ENCODE assay signal across 27 mouse cellular contexts in the genomic region with DNA sequence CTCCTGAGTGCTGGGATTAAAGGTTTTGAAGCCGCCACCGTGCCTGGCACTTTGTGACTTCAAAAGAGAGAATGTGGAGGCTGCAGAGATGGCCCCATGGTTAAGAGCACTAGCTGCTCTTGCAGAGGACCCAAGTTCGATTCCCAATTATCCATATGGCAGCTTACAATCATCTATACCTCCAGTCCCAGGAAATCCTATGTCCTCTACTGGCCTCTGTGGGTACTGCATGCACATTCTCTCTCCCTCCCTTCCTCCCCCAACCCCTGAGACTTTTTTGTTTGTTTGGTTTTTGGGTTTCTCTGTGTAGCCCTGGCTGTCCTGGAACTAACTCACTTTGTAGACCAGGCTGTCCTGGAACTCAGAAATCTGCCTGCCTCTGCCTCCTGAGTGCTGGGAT. TPM values are rescaled to one million over a fixed set of nuclear protein-coding genes. Genes with fewer than 3 reads are reported as not detected.
DNase-seq lines count a peak whose midpoint lies in the region; ATAC-seq and TF ChIP-seq lines count a peak whose summit lies in the region.
"Had no signal": no experiment of that assay in that cellular context is flagged by ENCODE, and none has a peak within 500 bp of the region (broad histone marks: within the 10 kb centered on the region; RNA-seq: fewer than 3 reads in every experiment).

No protein-coding gene starts in this region.

- peak; percentile 24; the same call in 1 of the 2 replicates for TF ChIP-seq CTCF in kidney, adult 2 months (conservative IDR thresholded peaks at IDR 0.05; ENCODE audit: insufficient read depth, insufficient read length, low read depth, low read length)
- peak; percentile 41 for TF ChIP-seq CTCF in midbrain, postnatal 0 days (IDR thresholded peaks at IDR 0.05)
- peak; percentile 31 for TF ChIP-seq CTCF in Patski (IDR thresholded peaks at IDR 0.05)

- no peaks in the 10 kb centered on the region; the same call in 1 of the 2 replicates for H3K36me3 ChIP-seq in kidney, adult 2 months (ENCODE audit: control insufficient read depth, insufficient read depth, low read length)
- H3K36me3 ChIP-seq in midbrain, postnatal 0 days (ENCODE audit: insufficient read depth, low read length), result no peaks in the 10 kb centered on the region; the same call in 1 of the 2 replicates
- H3K36me3 ChIP-seq in midbrain, embryonic 16.5 days (ENCODE audit: control insufficient read depth, insufficient read depth, low read length), result peaks cover 6% of the 10 kb centered on the region
- no peaks in the 10 kb centered on the region for H3K36me3 ChIP-seq in splenic B cell, adult 2 months (ENCODE audit: control insufficient read depth, insufficient read depth, low read length, poor library complexity, severe bottlenecking)
- H3K36me3 ChIP-seq: embryonic facial prominence, embryonic 15.5 days; heart, embryonic 13.5 days; limb, embryonic 12.5 days; midbrain, embryonic 15.5 days had no signal

- no peak overlapping the region for H3K4me3 ChIP-seq in kidney, adult 2 months (ENCODE audit: insufficient read depth, low read depth, low read length)
- no peak overlapping the region for H3K4me3 ChIP-seq in midbrain, postnatal 0 days (ENCODE audit: low read depth, low read length)
- H3K4me3 ChIP-seq in midbrain, embryonic 16.5 days (ENCODE audit: low read depth, low read length), result no peak overlapping the region
- H3K4me3 ChIP-seq: embryonic facial prominence, embryonic 15.5 days; heart, embryonic 13.5 days; limb, embryonic 12.5 days; midbrain, embryonic 15.5 days had no signal

- 87% methylated on average over 3 of the region's 3 CpGs for WGBS in kidney, adult 2 months
- 81% methylated on average over 3 of the region's 3 CpGs for WGBS in midbrain, postnatal 0 days
- WGBS in midbrain, embryonic 16.5 days, result 87% methylated on average over 3 of the region's 3 CpGs

- DNase-seq in kidney, adult 2 months, result no peak
- DNase-seq in kidney, postnatal 14 days, result no peak
- no peak for DNase-seq in midbrain, postnatal 0 days (ENCODE audit: low spot score)
- DNase-seq in Patski (ENCODE audit: low read depth, low spot score), result no peak
- peak; percentile 21 for DNase-seq in splenic B cell, adult 2 months (ENCODE audit: low read depth, low spot score)
- no peak for DNase-seq in cerebellum, adult 11 months
- no peak for DNase-seq in adrenal gland, postnatal 25 days
- DNase-seq: adrenal gland, adult 8-10 months; cerebellum, postnatal 10 days; forebrain, postnatal 0 days; heart, postnatal 36 days; kidney, adult 11 months; kidney, postnatal 10 days; layer of hippocampus, adult 9-11 months; lung, postnatal 10 days; right cerebral cortex, adult 18-20 months; thymus, postnatal 4 days had no signal

- ATAC-seq in midbrain, postnatal 0 days (ENCODE audit: low FRiP score), result no peak
- no peak for ATAC-seq in midbrain, embryonic 16.5 days
- ATAC-seq in Patski, result no peak
- ATAC-seq: forebrain, postnatal 0 days; midbrain, embryonic 15.5 days had no signal

- no peaks in the 10 kb centered on the region for H3K9me3 ChIP-seq in midbrain, postnatal 0 days (ENCODE audit: low read length)
- no peaks in the 10 kb centered on the region for H3K9me3 ChIP-seq in midbrain, embryonic 16.5 days (replicated peaks; ENCODE audit: control insufficient read depth, low read length, poor library complexity, severe bottlenecking)
- H3K9me3 ChIP-seq: embryonic facial prominence, embryonic 15.5 days; limb, embryonic 12.5 days; midbrain, embryonic 15.5 days had no signal

- H3K4me2 ChIP-seq in midbrain, postnatal 0 days (ENCODE audit: low read depth, low read length, poor library complexity, severe bottlenecking), result no peak overlapping the region
- no peak overlapping the region for H3K4me2 ChIP-seq in midbrain, embryonic 16.5 days (ENCODE audit: low read length)
- H3K4me2 ChIP-seq: embryonic facial prominence, embryonic 15.5 days; heart, embryonic 13.5 days; hindbrain, embryonic 14.5 days; limb, embryonic 12.5 days; midbrain, embryonic 15.5 days had no signal

- TF ChIP-seq POLR2A in kidney, adult 2 months (IDR thresholded peaks at IDR 0.05; ENCODE audit: low read depth, low read length), result no peak

- no peak overlapping the region for H3K27ac ChIP-seq in kidney, adult 2 months (ENCODE audit: insufficient read depth, low read depth, low read length)
- H3K27ac ChIP-seq in midbrain, postnatal 0 days (ENCODE audit: low read depth, low read length), result no peak overlapping the region
- H3K27ac ChIP-seq in midbrain, embryonic 16.5 days (ENCODE audit: low read length), result no peak overlapping the region
- H3K27ac ChIP-seq: embryonic facial prominence, embryonic 15.5 days; heart, embryonic 13.5 days; hindbrain, embryonic 14.5 days; limb, embryonic 12.5 days; liver, embryonic 14.5 days; midbrain, embryonic 15.5 days had no signal

- no peaks in the 10 kb centered on the region for H3K27me3 ChIP-seq in kidney, adult 2 months (replicated peaks; ENCODE audit: control insufficient read depth, insufficient read depth, low read length)
- no peaks in the 10 kb centered on the region for H3K27me3 ChIP-seq in midbrain, postnatal 0 days (ENCODE audit: insufficient read depth, low read length)
- H3K27me3 ChIP-seq in midbrain, embryonic 16.5 days (ENCODE audit: control insufficient read depth, insufficient read depth, low read depth, low read length), result no peaks in the 10 kb centered on the region
- H3K27me3 ChIP-seq in Patski, result no peaks in the 10 kb centered on the region
- no peaks in the 10 kb centered on the region for H3K27me3 ChIP-seq in splenic B cell, adult 2 months (ENCODE audit: control insufficient read depth, insufficient read depth, low read length, poor library complexity, severe bottlenecking)
- H3K27me3 ChIP-seq: embryonic facial prominence, embryonic 15.5 days; heart, embryonic 13.5 days; limb, embryonic 12.5 days; midbrain, embryonic 15.5 days had no signal

- POLR2A ChIA-PET in Patski (lab: Charles Lee), result no interaction called here

- in situ Hi-C loops in Patski (cut with MboI; ENCODE audit: low pct_unique_long_range_greater_than_20kb), result no loop called here

- H3K9ac ChIP-seq in midbrain, postnatal 0 days (replicated peaks; ENCODE audit: low read length, poor library complexity, severe bottlenecking), result no peak overlapping the region
- no peak overlapping the region for H3K9ac ChIP-seq in midbrain, embryonic 16.5 days (ENCODE audit: low read depth, low read length)
- H3K9ac ChIP-seq: embryonic facial prominence, embryonic 15.5 days; forebrain, postnatal 0 days; heart, embryonic 13.5 days; hindbrain, embryonic 14.5 days; limb, embryonic 12.5 days; liver, embryonic 14.5 days; midbrain, embryonic 15.5 days had no signal

- no peaks in the 10 kb centered on the region for H3K4me1 ChIP-seq in kidney, adult 2 months (ENCODE audit: control insufficient read depth, insufficient read depth, low read length)
- no peaks in the 10 kb centered on the region for H3K4me1 ChIP-seq in midbrain, postnatal 0 days (ENCODE audit: insufficient read depth, low read length)
- no peaks in the 10 kb centered on the region for H3K4me1 ChIP-seq in midbrain, embryonic 16.5 days (ENCODE audit: control insufficient read depth, insufficient read depth, low read length)
- H3K4me1 ChIP-seq: embryonic facial prominence, embryonic 15.5 days; heart, embryonic 13.5 days; limb, embryonic 12.5 days; midbrain, embryonic 15.5 days had no signal

- CTCF ChIA-PET in Patski (lab: Charles Lee), result no interaction called here

RNA-seq across cellular contexts. Expression of a gene that starts 26.6 kb away (rescaled TPM):
- polyA plus RNA-seq in kidney, adult 2 months (2012; rRNA removed), result 20.6 and 21.0 TPM in 2 replicates
- 34.4 and 39.1 TPM in 2 replicates for total RNA-seq in midbrain, postnatal 0 days (2014; rRNA removed)
- polyA plus RNA-seq in midbrain, postnatal 0 days (2015; fragmentation: Nextera tagmentation; extraction: Ambion mirVana), result 16.2 and 17.7 TPM in 2 replicates
- polyA plus RNA-seq in midbrain, embryonic 16.5 days (2015; fragmentation: Nextera tagmentation; extraction: Ambion mirVana), result 26.3 and 31.1 TPM in 2 replicates
- polyA plus RNA-seq in Patski (2021), result 31.1 TPM
- total RNA-seq in adrenal gland, postnatal 25 days (2021), result 15.6 and 23.6 TPM in 2 replicates

RNA-seq across cellular contexts. Expression of a gene that starts 27.2 kb away (rescaled TPM):
- 2.5 and 2.6 TPM in 2 replicates for polyA plus RNA-seq in kidney, adult 2 months (2012; rRNA removed)
- total RNA-seq in midbrain, postnatal 0 days (2014; rRNA removed), result 9.6 and 12.8 TPM in 2 replicates
- polyA plus RNA-seq in midbrain, postnatal 0 days (2015; fragmentation: Nextera tagmentation; extraction: Ambion mirVana), result 1.3 and 1.7 TPM in 2 replicates
- 1.7 TPM in 2 replicates for polyA plus RNA-seq in midbrain, embryonic 16.5 days (2015; fragmentation: Nextera tagmentation; extraction: Ambion mirVana)
- polyA plus RNA-seq in Patski (2021), result 0.31 TPM
- total RNA-seq in adrenal gland, postnatal 25 days (2021), result 0.33 and 1.1 TPM in 2 replicates
- total RNA-seq: heart, postnatal 36 days; megakaryocyte-erythroid progenitor cell, adult 5-6 weeks; MEL had no signal
- polyA plus RNA-seq: C2C12; heart, embryonic 13.5 days had no signal
